Mouse (Mus musculus) neutrophil, adult 5-6 weeks (primary cell): ENCODE measurements around the gene 3100002H09Rik. TPM values are rescaled to one million over a fixed set of nuclear protein-coding genes. Genes with fewer than 3 reads are reported as not detected.

Experiments used
- ATAC-seq: fragments of 151-379, 151-347 bp; 2 replicates; pipeline ENCODE4 v1.8.0; 2017; ENCODE audit warnings: mild to moderate bottlenecking, moderate TSS enrichment; ENCODE audit not compliant: insufficient number of reproducible peaks, poor library complexity, low FRiP score, severe bottlenecking; ENCODE audit errors: extremely low read depth
- total RNA-seq: library from RNA; stranded (forward); fragments of 200-1000 nt; gene quantifications from 2 replicates; pipeline ENCODE4 v1.2.3, GENCODE M21; 2017

The 3100002H09Rik gene
- total RNA-seq, 1 experiment from 2014 or later, result not detected

DNA sequence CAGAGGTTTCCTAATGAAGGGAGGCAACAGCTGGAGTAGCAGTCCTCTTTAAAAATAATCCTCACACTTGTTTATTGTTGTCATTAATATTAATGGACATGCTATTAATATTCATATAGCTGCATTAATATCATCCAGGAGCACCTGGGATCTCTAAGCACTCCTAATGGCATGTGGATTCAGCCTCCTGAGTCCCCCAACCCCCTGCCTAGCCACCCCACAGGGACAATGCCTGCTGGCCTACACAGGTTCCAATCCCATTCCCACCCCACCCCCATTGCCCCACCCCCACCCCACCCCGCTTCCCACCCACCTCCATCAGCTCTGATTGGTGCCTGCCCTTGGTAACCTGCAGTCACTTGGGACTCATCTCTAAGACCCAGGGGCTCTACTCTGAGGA is 6.0 kb upstream of the 3100002H09Rik start:
- no peak for ATAC-seq

DNA sequence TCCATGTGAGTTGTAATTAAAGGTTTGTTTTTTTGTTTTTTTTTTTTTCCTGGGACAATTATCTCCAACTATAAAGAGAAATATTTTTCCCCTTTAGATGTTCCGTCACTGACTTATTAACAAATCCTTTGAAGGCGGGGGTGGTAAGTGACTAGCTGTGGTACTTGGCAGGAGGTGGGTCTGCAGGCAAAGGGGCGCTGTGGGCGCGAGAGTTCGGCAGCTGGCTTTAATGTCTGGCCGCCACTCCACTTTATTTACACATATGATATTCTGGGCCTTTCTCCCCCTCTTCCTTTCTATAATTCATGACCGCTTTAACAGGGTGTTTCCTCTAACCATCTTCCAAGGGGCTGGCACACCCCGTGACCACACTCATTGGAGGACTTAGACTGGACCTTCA is 5.4 kb upstream of the 3100002H09Rik start:
- ATAC-seq, result no peak

DNA sequence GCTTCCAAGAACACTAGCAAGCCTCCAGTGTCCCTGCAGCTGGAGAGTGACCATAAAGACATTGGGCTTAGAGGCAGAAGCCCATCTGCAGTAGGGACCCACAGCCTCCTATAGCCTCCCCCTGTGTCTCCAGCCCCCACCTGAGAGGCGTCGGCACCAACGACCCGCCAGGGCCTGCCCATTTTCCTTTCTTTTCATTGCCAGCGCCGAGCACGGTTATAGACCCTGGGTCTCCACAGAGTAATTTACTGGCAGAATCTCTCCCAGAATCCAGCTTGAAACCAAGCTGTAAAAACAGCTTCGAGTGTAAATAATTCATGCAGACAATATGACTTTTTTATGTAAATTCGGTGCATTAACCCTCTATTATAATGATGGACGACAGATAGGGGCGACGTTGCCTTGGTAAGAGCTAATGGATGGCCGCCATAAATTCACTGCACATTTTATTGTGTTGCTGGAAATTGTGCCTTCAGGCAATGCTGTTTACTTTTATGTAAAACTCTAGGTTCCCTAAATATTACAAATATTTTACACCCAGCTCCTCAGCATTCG is 4.9 kb upstream of the 3100002H09Rik start:
- no peak for ATAC-seq

DNA sequence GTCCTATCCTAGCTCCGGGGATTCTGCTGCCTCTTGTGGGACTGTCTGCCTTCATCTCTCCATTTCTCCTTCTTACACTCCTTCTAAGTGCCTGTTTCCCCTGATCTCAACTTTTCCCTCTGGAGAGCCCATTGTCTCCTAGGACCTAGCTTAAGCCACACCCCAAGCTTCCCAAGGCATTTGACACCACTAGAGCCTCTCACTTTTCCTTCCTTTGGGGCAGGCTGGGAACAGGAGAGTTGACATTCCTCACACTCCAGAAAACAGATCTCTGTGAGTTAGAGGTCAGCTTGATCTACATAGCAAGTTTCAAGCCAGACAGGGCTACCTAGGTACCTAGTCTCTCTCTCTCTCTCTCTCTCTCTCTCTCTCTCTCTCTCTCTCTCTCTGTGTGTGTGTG is 3.6 kb upstream of the 3100002H09Rik start:
- ATAC-seq, result no peak

DNA sequence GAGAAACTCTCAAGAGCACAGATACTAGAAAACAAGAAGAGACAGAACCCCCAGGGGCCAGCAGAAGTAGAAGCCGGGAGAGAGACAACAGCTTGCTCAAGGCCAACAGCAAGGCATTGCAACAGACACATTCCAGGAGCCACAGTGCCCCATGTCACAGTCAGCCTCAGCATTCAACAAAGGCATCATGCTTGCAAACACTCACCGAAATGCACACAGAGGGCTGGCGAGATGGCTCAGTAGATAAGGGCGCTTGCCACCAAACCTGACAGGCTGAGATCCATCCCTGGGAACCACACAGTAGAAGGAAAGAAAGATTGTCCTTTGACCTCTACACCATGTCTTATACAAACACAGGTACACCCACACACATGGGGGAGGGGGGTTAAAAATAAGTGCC is 1.2 kb upstream of the 3100002H09Rik start:
- ATAC-seq, result no peak

- no peak for ATAC-seq
These were observed 537 bp downstream of the 3100002H09Rik start for GRCm38 (mm10) chr4:124610066-124610465.

GRCm38 (mm10) chr4:124607166-124607565 is 3.4 kb downstream of the 3100002H09Rik start:
- no peak for ATAC-seq

DNA sequence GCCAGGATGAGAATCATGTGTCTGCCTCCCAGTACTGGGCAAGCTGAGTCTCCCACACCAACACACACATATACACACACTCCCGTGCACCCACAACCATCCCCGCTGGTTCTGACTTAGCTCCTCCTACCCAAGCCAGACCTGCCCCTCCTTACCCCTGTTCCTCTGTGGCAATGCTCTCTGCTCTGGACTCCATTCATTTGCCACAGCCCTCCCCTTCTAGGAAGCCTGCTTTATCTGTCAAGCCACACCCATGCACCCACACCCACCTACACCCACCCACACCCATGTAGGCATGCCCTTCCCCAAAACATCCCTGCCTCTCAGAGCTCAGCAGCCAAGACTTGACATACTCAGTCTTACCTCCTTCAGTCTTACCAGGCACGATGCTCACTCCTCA is 4.4 kb downstream of the 3100002H09Rik start:
- no peak for ATAC-seq

- ATAC-seq, result no peak
These were observed 5.3 kb downstream of the 3100002H09Rik start for GRCm38 (mm10) chr4:124605255-124605654.

DNA sequence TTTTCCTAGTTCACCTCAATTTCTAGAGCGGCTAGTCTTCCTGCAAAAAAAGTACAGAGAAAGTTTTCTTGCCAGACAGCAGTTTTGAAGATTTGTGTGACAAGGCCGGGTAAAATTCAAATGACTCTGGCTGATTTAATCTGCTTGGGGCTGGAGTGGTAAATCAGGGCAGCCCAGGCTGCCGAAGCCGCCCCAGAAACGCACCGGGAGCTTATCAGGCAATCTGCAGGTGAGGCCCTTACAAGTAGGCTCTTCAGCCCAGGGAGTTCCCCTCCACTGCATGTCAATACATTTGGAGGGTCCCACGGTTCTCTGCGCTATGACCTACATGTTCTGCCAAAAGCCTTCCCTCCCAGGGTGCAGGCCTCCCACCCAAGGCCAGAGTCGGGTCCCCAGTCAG is 6.9 kb downstream of the 3100002H09Rik start:
- ATAC-seq, result 0 out of 2 replicates have a peak, but pooled peaks have one; percentile 16

DNA sequence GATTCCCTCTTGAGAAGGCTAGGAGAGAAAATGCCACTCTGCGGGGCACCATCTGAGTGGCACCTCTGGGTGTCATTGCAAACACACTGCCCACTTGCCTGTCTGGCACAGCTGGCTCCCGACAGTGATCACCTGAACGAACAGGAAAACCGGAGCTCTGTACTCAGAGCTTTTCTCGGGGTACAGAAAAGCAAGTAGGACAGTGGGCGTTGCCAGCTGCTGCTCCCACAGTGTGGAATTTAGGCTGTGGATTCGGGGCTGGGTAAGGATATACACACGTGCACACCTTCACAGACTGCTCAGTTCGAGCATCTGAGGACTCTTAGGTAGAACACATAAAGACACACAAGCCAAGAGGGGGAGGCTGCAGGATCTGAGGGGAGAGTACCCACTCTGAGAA is 14.7 kb downstream of the 3100002H09Rik start:
- no peak for ATAC-seq

- no peak for ATAC-seq
These were observed 15.7 kb downstream of the 3100002H09Rik start for GRCm38 (mm10) chr4:124594933-124595332.

DNA sequence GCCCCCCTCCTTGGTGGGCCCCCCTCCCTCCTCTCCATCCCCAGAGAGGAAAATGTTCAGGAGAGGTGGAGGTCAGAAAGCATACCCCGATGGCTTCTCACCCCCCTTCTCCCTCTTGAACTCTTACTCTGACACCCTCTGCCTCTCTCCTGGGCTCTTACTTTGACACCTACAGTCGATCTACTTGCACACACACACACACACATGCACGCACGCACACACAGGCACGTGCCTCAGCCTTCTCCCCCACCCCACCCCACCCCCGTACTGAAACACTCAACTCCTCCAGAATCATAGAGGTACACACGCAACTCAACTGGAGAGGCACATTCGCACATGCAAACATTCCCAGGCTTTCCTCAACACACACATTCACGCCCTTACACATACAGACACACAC is 16.9 kb downstream of the 3100002H09Rik start:
- ATAC-seq, result no peak

GRCm38 (mm10) chr4:124593210-124593609 is 17.4 kb downstream of the 3100002H09Rik start:
- ATAC-seq, result no peak

DNA sequence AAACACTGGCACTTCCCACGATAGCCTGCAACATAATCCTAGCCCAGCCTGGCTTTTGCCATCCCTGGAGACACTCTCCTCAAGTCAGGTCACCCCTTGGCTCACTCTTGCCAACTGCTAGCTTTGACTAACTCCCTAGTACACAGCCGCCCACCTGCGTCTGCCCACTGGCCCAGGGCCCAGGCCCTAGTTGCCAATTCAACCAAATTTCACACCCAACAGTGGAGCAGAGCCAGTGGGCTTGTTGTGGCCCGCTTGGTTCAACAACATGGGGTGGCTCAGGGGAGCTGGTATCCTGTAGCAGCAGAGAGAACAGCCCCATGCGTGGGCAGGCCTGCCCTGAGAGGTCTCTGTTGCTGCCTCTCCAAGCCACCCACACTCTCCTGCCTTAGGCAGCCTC is 18.4 kb downstream of the 3100002H09Rik start:
- ATAC-seq, result no peak

DNA sequence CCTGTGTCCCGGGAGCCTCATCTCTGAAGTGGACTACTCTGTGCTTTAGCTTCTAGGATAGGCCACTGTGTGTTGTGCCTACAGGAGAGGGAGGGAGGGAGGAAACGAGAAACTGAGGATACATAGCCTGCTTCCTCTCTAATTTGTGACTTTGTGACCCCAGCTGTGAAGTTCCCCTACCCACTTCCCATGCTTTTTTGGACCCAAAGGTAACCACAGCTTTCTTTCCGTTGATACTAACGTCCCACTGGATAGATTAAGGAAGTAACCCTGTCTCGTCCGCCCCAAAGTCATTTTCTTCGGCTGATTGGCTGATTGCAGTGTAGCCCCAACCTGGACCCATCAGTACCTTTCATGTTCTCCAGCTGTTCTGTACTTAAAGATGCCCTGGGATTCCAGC is 29.9 kb downstream of the 3100002H09Rik start:
- ATAC-seq, result no peak

GRCm38 (mm10) chr4:124575955-124576445 is 34.6 kb downstream of the 3100002H09Rik start:
- no peak for ATAC-seq

DNA sequence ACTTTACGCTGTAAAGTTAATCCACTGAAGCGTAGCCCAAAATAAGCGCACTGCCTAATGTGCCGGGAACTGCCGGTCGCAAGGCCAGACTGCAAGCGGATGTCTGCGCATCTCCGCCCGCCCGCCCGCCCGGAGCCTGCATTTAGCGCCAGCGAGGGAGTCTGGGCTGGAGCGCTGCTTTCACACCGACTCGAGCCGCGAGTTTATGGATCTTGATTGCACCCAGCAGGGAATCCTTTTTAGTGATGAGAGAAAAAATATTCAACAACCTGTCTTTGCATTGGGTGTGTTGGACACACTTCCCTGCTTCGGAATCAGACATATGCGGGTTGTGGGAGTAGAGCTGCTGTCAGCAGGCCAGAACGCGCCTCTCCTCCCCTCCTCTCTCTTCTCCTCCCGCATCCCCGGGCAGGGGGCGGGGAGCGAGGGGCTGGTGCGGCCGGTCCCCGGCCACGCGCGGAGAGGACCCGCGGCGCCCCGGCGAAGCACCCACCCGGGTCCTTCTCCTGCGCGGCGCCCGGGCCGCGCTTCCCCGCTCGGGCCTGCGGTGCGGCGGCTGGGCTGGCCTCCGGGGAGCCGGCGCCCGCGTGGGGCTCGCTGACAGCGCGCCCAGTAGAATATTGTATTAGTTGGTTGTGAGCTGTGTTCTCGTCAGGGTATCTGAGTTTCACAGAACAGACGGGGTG is 35.2 kb downstream of the 3100002H09Rik start:
- ATAC-seq, result no peak

- ATAC-seq, result no peak
These were observed 37.0 kb downstream of the 3100002H09Rik start for GRCm38 (mm10) chr4:124573586-124573985.

GRCm38 (mm10) chr4:124570977-124571376 is 39.6 kb downstream of the 3100002H09Rik start:
- no peak for ATAC-seq

DNA sequence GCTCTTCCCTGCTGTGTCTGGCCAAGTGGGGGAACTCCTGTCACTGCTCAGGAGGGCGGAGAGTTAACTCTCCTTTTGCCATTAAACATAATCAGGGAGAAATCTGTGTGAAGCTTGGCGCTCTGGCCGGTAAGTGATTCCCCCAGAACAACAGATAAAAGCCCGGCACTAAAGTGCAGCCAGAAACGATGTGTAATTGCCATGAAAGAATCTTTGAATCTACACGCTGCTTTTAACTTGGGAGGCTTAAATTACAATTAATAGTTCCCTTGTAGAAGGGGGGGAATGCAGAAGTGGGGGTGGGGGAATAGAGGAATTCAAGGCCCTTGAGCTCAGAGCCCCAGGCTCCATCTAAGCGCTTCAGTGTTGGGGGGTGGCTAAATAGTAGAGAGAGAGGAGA is 40.9 kb downstream of the 3100002H09Rik start:
- no peak for ATAC-seq
